Mouse (Mus musculus) hindbrain, postnatal 0 days (tissue): Measurements from ENCODE around the gene Cep295. TPM values are rescaled to one million over a fixed set of nuclear protein-coding genes. Genes with fewer than 3 reads are reported as not detected.

Experiments used
- ATAC-seq: fragments of 200-750 bp; cut with Nextera tagmentation; 2 replicates; pipeline ENCODE4 v1.8.0; 2017; ENCODE audit warnings: mild to moderate bottlenecking, moderate TSS enrichment, moderate library complexity
- DNase-seq: peaks from one replicate; pipeline ENCODE4 v3.0.0-alpha.2; 2015; ENCODE audit warnings: low spot score
- H3K27ac ChIP-seq: fragments of 300-500 bp; sonication (generic); 2 replicates; pipeline ENCODE4 v1.5.1; 2014; ENCODE audit warnings: mild to moderate bottlenecking
- H3K27me3 ChIP-seq: fragments of 300-500 bp; sonication (generic); 2 replicates; pipeline ENCODE4 v1.6.1; 2014; ENCODE audit warnings: low read length, mixed read lengths; ENCODE audit not compliant: insufficient read depth
- H3K36me3 ChIP-seq: fragments of 300-500 bp; sonication (generic); 2 replicates; pipeline ENCODE4 v1.6.1; 2014; ENCODE audit warnings: low read length, mixed read lengths; ENCODE audit not compliant: insufficient read depth
- H3K4me1 ChIP-seq: fragments of 300-500 bp; sonication (generic); 2 replicates; pipeline ENCODE4 v1.6.1; 2014; ENCODE audit warnings: antibody characterized with exemption, low read length, mixed read lengths; ENCODE audit not compliant: insufficient read depth
- H3K4me2 ChIP-seq: fragments of 300-500 bp; sonication (generic); 2 replicates; pipeline ENCODE4 v1.6.1; 2014; ENCODE audit warnings: low read depth, mild to moderate bottlenecking, low read length, moderate library complexity, mixed read lengths
- H3K4me3 ChIP-seq: fragments of 300-500 bp; sonication (generic); 2 replicates; pipeline ENCODE4 v1.5.1; 2014; ENCODE audit warnings: low read length
- H3K9ac ChIP-seq: fragments of 300-500 bp; sonication (generic); replicated peaks from 2 replicates; pipeline ENCODE4 v1.6.1; 2014; ENCODE audit warnings: mild to moderate bottlenecking, low read length, moderate library complexity, mixed read lengths
- H3K9me3 ChIP-seq: fragments of 300-500 bp; sonication (generic); 2 replicates; pipeline ENCODE4 v1.6.1; 2016; ENCODE audit warnings: low read length, mixed read lengths
- CTCF ChIP-seq: IDR thresholded peaks from 2 replicates; pipeline ENCODE4 v1.5.1; 2016; ENCODE audit warnings: antibody characterized with exemption, control low read depth, low read depth
- WGBS: fragments of 180-500 bp; shearing (Covaris S2); extraction: QIAGEN DNeasy Blood & Tissue Kit; methylation state at CpG from one replicate; pipeline ENCODE4 v1.1.7; 2014; 5-methylcytosine and 5-hydroxymethylcytosine counted together
- polyA plus RNA-seq: library from polyadenylated mRNA; unstranded; fragments of >200 nt; fragmentation: Nextera tagmentation; extraction: Ambion mirVana; gene quantifications from 2 replicates; pipeline ENCODE4 v1.2.1, GENCODE M21; 2015
- total RNA-seq: library from RNA; depleted of rRNA; stranded (reverse); fragments of >200 nt; gene quantifications from 2 replicates; pipeline ENCODE4 v1.2.3, GENCODE M21; 2014

Cep295 gene
- total and polyA plus RNA-seq, 2 experiments from 2014 or later: 10.0 to 18.6 TPM

DNA sequence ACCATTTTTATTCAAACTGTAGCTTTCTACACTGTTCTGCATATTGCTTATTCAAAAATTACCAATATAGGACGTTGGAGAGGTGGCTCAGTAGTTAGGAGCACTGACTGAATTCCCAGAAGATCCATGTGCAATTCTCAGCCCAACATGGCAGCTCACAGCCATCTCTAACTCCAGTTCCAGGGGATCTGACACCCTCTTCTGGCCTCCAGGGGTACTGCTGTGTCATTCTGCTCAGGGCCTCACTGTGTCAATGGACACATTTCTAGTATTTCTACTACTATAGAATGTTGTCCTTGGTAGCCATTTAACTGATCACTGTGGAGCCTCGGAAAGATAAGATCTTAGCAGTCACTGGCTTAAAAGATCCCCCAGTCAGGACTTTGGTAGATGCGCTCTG is 72.1 kb downstream of the Cep295 start:
- H3K9ac ChIP-seq: no peak overlapping the region
- no peak overlapping the region for H3K27ac ChIP-seq
- no peak overlapping the region for H3K4me2 ChIP-seq
- TF ChIP-seq CTCF: peak; percentile 41; the same call in 1 of the 2 replicates
- ATAC-seq: no peak
- DNase-seq: no peak
- H3K9me3 ChIP-seq: no peaks in the 10 kb centered on the region
- H3K36me3 ChIP-seq: peaks cover 3% of the 10 kb centered on the region; the same call in 1 of the 2 replicates
- 67% methylated on average over 3 of the region's 3 CpGs for WGBS
- no peak overlapping the region for H3K4me3 ChIP-seq
- 0 out of 2 replicates have a peak, but pooled peaks cover 3% of the 10 kb centered on the region for H3K4me1 ChIP-seq
- no peaks in the 10 kb centered on the region for H3K27me3 ChIP-seq

DNA sequence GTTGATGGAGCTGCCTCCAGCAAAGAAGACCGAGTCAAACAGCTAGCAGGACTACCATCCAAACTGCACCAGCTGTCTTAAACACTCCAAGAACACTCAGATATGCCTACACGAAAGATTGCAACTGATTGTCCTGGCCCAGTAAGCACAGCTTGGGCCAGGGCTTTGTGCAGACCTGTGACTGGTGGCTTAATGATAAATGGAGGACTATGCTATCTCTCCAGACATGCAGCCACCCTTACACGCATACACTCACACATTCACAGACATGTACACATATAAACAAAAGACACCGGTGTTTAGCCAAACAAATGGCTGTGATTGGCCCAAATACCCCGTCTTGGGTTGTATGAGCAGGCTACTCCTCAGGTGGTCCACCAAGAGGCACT is 77.1 kb downstream of the Cep295 start:
- Histone ChIP-seq H3K27ac (peak overlapping the region; percentile 94; the same call in 1 of the 2 replicates), H3K4me2 (peak overlapping the region; percentile 59), H3K36me3 (peaks cover 14% of the 10 kb centered on the region; the same call in 1 of the 2 replicates), H3K9ac (peak overlapping the region; percentile 87), H3K4me1 (peaks cover 4% of the 10 kb centered on the region; the same call in 1 of the 2 replicates), H3K27me3 (no peaks in the 10 kb centered on the region), H3K4me3 (peak overlapping the region; percentile 95), H3K9me3 (no peaks in the 10 kb centered on the region)
- TF ChIP-seq CTCF: no peak
- no peak for DNase-seq
- 45% methylated on average over 5 of the region's 5 CpGs for WGBS
- ATAC-seq: no peak

DNA sequence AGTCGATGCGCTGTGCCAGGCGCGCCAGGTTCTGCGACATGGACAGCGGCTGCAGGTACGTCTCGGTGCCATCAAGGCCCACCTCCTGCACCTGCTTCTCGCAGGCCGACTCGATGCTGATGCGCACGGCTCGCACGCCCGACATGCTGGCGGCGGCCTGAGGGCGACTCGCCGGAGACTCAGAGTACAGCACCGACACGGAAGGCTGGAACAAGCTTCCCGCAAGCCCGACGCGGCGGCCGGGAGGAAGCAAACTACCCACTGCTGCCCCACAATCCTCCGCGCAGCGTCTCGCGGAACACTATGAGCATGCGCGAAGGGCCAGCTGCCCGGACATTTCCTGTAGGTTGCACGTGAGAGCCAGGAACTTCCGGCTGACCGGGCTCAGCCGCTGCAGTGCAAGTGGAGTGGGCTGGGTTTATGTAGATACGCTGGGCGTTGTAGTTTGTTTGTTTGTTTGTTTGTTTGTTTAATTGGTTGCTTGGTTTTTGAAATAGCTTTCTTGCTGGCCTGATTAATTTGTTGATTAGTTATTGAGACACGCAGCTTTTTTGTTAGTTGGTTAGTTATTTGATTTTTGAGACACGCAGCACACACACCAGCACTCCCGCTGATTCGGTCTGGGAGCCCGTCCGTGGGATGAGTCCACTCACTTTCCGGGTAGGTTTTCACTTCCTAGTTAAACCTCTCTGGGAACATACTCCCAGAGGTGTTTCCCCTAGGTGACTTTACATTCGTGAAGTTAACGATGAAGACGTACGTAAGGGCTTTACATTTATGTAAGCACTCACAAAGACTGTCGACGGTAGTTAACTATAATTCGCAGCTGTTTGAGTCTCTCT is 77.7 kb downstream of the Cep295 start, which contains the start of gene Med17:
Gene Med17 (minus strand): TSS at position 283 of the 842 bp plus-strand sequence.
- Histone ChIP-seq H3K27me3 (no peaks in the 10 kb centered on the region), H3K4me3 (peak within 1 kb of the TSS; percentile 95), H3K9ac (peak within 1 kb of the TSS; percentile 87), H3K4me1 (peaks cover 4% of the 10 kb centered on the region; the same call in 1 of the 2 replicates), H3K9me3 (no peaks in the 10 kb centered on the region), H3K36me3 (peaks cover 20% of the 10 kb centered on the region; the same call in 1 of the 2 replicates), H3K4me2 (peak within 1 kb of the TSS; percentile 59), H3K27ac (peak within 1 kb of the TSS; percentile 94)
- peak; percentile 98 for DNase-seq
- no peak for TF ChIP-seq CTCF
- peak; percentile 98 for ATAC-seq
- 1% methylated on average over 56 of the region's 57 CpGs for WGBS

GRCm38 (mm10) chr9:15279139-15279648 is 78.4 kb downstream of the Cep295 start:
- 9% methylated on average over 19 of the region's 19 CpGs for WGBS
- TF ChIP-seq CTCF: no peak
- Histone ChIP-seq H3K4me1 (peaks cover 4% of the 10 kb centered on the region; the same call in 1 of the 2 replicates), H3K27ac (peak overlapping the region; percentile 94), H3K4me2 (peak overlapping the region; percentile 59), H3K27me3 (no peaks in the 10 kb centered on the region), H3K4me3 (peak overlapping the region; percentile 95), H3K36me3 (peaks cover 27% of the 10 kb centered on the region; the same call in 1 of the 2 replicates), H3K9ac (peak overlapping the region; percentile 87), H3K9me3 (no peaks in the 10 kb centered on the region)
- DNase-seq: no peak
- no peak; the same call in 1 of the 2 replicates for ATAC-seq

DNA sequence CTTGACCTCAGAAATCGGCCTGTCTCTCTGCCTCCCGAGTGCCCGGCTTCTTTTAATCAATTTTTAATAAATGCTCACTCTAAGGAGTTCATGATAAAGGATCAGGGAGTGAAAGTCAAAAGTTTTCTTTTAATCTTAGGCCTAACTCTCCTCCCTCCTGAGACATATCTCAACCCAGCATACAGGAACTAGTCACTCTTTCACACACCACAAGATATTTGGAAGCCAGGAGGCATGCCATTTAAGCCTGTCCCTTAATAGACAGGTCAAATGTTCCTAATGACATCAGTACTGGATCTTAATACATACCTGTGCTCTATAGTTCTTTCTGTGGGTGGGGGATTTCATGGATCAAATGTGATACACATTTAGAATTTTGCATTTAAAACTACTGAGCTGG is 79.2 kb downstream of the Cep295 start:
- 90% methylated on average over 3 of the region's 3 CpGs for WGBS
- no peak overlapping the region for H3K9ac ChIP-seq
- no peak for TF ChIP-seq CTCF

GRCm38 (mm10) chr9:15276855-15277254 is 80.7 kb downstream of the Cep295 start:
- Histone ChIP-seq H3K9me3 (no peaks in the 10 kb centered on the region), H3K27ac (no peak overlapping the region), H3K4me1 (peaks cover 4% of the 10 kb centered on the region; the same call in 1 of the 2 replicates), H3K9ac (no peak overlapping the region), H3K4me3 (no peak overlapping the region), H3K27me3 (no peaks in the 10 kb centered on the region), H3K4me2 (no peak overlapping the region), H3K36me3 (peaks cover 50% of the 10 kb centered on the region)
- 96% methylated on average over 4 of the region's 4 CpGs for whole genome bisulfite sequencing
- DNase-seq: no peak
- TF ChIP-seq CTCF: no peak
- ATAC-seq: no peak

More for the DNA sequence above, 79.2 kb downstream of the Cep295 start:
- Histone ChIP-seq H3K27ac (no peak overlapping the region), H3K27me3 (no peaks in the 10 kb centered on the region), H3K4me1 (peaks cover 4% of the 10 kb centered on the region; the same call in 1 of the 2 replicates), H3K4me2 (peak overlapping the region; percentile 59; the same call in 1 of the 2 replicates), H3K9me3 (no peaks in the 10 kb centered on the region), H3K4me3 (no peak overlapping the region), H3K36me3 (peaks cover 35% of the 10 kb centered on the region; the same call in 1 of the 2 replicates)
- no peak for DNase-seq
- no peak for ATAC-seq
